Mouse (Mus musculus) midbrain, embryonic 14.5 days (tissue): ENCODE data around the gene Nfasc. TPM values are rescaled to one million over a fixed set of nuclear protein-coding genes. Genes with fewer than 3 reads are reported as not detected.

Source experiments
- ATAC-seq: fragments of 200-750 bp; cut with Nextera tagmentation; 2 replicates; pipeline ENCODE4 v1.8.0; 2017; ENCODE audit warnings: moderate number of reproducible peaks, moderate library complexity; ENCODE audit not compliant: low FRiP score, low TSS enrichment
- DNase-seq: peaks from one replicate; pipeline ENCODE4 v3.0.0-alpha.2; 2015
- H3K27ac ChIP-seq: fragments of 300-500 bp; sonication (generic); replicated peaks from 2 replicates; pipeline ENCODE4 v1.5.1; 2014; ENCODE audit warnings: mild to moderate bottlenecking, low read depth, low read length, moderate library complexity
- H3K27me3 ChIP-seq: fragments of 300-500 bp; sonication (generic); 2 replicates; pipeline ENCODE4 v1.6.1; 2014; ENCODE audit warnings: low read length, control low read depth, mixed read lengths; ENCODE audit not compliant: control insufficient read depth, insufficient read depth
- H3K36me3 ChIP-seq: fragments of 300-500 bp; sonication (generic); 2 replicates; pipeline ENCODE4 v1.6.1; 2014; ENCODE audit warnings: low read length, control low read depth; ENCODE audit not compliant: control insufficient read depth, insufficient read depth
- H3K4me1 ChIP-seq: fragments of 300-500 bp; sonication (generic); 2 replicates; pipeline ENCODE4 v1.6.1; 2014; ENCODE audit warnings: mild to moderate bottlenecking, antibody characterized with exemption, low read length, control low read depth; ENCODE audit not compliant: control insufficient read depth, insufficient read depth
- H3K4me2 ChIP-seq: fragments of 300-500 bp; sonication (generic); 2 replicates; pipeline ENCODE4 v1.6.1; 2014; ENCODE audit warnings: mild to moderate bottlenecking, low read length, moderate library complexity
- H3K4me3 ChIP-seq: fragments of 300-500 bp; sonication (generic); replicated peaks from 2 replicates; pipeline ENCODE4 v1.5.1; 2014; ENCODE audit warnings: low read depth, low read length
- H3K9ac ChIP-seq: fragments of 300-500 bp; sonication (generic); replicated peaks from 2 replicates; pipeline ENCODE4 v1.6.1; 2014; ENCODE audit warnings: mild to moderate bottlenecking, low read length, moderate library complexity
- H3K9me3 ChIP-seq: fragments of 300-500 bp; sonication (generic); 2 replicates; pipeline ENCODE4 v1.6.1; 2016; ENCODE audit warnings: low read length, control low read depth, mixed read lengths; ENCODE audit not compliant: control insufficient read depth
- WGBS: fragments of 180-500 bp; shearing (Covaris S2); extraction: QIAGEN DNeasy Blood & Tissue Kit; methylation state at CpG from one replicate; pipeline ENCODE4 v1.1.7; 2014; 5-methylcytosine and 5-hydroxymethylcytosine counted together
- polyA plus RNA-seq: library from polyadenylated mRNA; unstranded; fragments of >200 nt; fragmentation: Nextera tagmentation; extraction: Ambion mirVana; gene quantifications from 2 replicates; pipeline ENCODE4 v1.2.1, GENCODE M21; 2014

Gene Nfasc
- polyA plus RNA-seq, 1 experiment from 2014 or later: 48.6 TPM

GRCm38 (mm10) chr1:132581845-132582839 is 159.5 kb downstream of the Nfasc start:
- peak overlapping the region; percentile 27 for H3K9ac ChIP-seq
- ATAC-seq: peak; percentile 80
- H3K4me2 ChIP-seq: peak overlapping the region; percentile 5
- peak; percentile 86 for DNase-seq
- WGBS: 2% methylated on average over 14 of the region's 14 CpGs
- H3K4me1 ChIP-seq: peaks cover 75% of the 10 kb centered on the region
- H3K27ac ChIP-seq: peak overlapping the region; percentile 95
- no peaks in the 10 kb centered on the region for H3K27me3 ChIP-seq
- H3K36me3 ChIP-seq: peaks cover 23% of the 10 kb centered on the region
- no peak overlapping the region for H3K4me3 ChIP-seq
- no peaks in the 10 kb centered on the region for H3K9me3 ChIP-seq

DNA sequence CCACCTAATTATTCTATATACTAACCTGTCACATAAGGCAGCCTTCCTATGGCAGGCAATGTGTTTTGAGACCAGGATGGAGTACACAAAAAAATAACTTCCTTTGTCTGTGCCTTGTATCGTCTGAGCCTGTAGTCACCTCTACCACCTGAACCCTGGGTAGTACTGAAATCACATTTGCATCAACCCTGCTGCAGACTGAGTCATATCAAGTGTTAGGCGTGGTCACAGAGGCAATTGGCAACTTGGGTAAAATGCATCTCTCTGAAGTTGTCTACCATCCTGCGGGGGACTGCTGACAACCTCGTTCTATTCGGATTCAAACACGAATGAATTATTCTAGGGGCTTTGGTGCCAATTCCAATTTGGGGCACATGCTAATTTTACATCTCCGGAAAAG is 161.5 kb downstream of the Nfasc start:
- Histone ChIP-seq H3K27ac (no peak overlapping the region), H3K9me3 (no peaks in the 10 kb centered on the region), H3K27me3 (no peaks in the 10 kb centered on the region), H3K9ac (no peak overlapping the region), H3K4me1 (peaks cover 54% of the 10 kb centered on the region), H3K4me2 (no peak overlapping the region), H3K36me3 (peaks cover 33% of the 10 kb centered on the region), H3K4me3 (no peak overlapping the region)
- ATAC-seq (no peak), DNase-seq (no peak)
- WGBS: 94% methylated on average over 7 of the region's 7 CpGs

- H3K36me3 ChIP-seq: peaks cover 32% of the 10 kb centered on the region
- H3K4me2 ChIP-seq: no peak overlapping the region
- ATAC-seq (no peak), DNase-seq (no peak)
- WGBS: 97% methylated on average over 8 of the region's 8 CpGs
- no peak overlapping the region for H3K9ac ChIP-seq
- H3K9me3 ChIP-seq: no peaks in the 10 kb centered on the region
- H3K27me3 ChIP-seq: no peaks in the 10 kb centered on the region
- no peak overlapping the region for H3K27ac ChIP-seq
- H3K4me1 ChIP-seq: peaks cover 22% of the 10 kb centered on the region
- H3K4me3 ChIP-seq: no peak overlapping the region
Observed at GRCm38 (mm10) chr1:132576845-132577244, 164.8 kb downstream of the Nfasc start.

DNA sequence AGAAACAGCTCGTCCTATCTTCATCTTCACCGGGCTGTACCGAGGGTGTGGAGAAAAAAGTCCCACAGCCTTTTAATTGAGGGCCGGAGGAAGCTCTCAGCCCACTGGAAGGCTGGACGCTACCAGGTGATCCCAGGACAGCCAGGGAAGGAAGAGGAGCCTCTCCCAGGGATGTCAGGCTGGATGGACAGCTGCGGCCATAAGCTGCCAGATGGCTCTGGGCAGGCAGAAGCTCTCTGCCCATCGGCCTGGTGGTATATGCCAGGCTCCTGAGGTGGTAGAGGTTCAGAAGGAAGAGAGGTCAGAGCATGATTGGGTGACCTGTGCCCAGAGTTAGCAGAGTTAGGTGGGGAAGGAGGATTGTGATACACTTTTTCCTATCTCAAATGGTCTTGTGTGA is 168.7 kb downstream of the Nfasc start:
- ATAC-seq (no peak), DNase-seq (no peak)
- 94% methylated on average over 7 of the region's 7 CpGs for WGBS
- Histone ChIP-seq H3K4me2 (no peak overlapping the region), H3K27ac (no peak overlapping the region), H3K9me3 (no peaks in the 10 kb centered on the region), H3K4me1 (peaks cover 9% of the 10 kb centered on the region), H3K9ac (no peak overlapping the region), H3K4me3 (no peak overlapping the region), H3K36me3 (peaks cover 34% of the 10 kb centered on the region), H3K27me3 (no peaks in the 10 kb centered on the region)

- 92% methylated on average over 1 of the region's 1 CpGs for WGBS
- H3K27ac ChIP-seq: no peak overlapping the region
- H3K4me3 ChIP-seq: no peak overlapping the region
- no peak overlapping the region for H3K4me2 ChIP-seq
- H3K9ac ChIP-seq: no peak overlapping the region
- H3K36me3 ChIP-seq: peaks cover 23% of the 10 kb centered on the region
- no peaks in the 10 kb centered on the region for H3K27me3 ChIP-seq
- peaks cover 9% of the 10 kb centered on the region for H3K4me1 ChIP-seq
- ATAC-seq (no peak), DNase-seq (no peak)
- no peaks in the 10 kb centered on the region for H3K9me3 ChIP-seq
Observed at GRCm38 (mm10) chr1:132571613-132572012, 170.0 kb downstream of the Nfasc start.

GRCm38 (mm10) chr1:132570906-132571305 is 170.7 kb downstream of the Nfasc start:
- ATAC-seq (no peak), DNase-seq (no peak)
- Histone ChIP-seq H3K27me3 (no peaks in the 10 kb centered on the region), H3K4me1 (peaks cover 9% of the 10 kb centered on the region), H3K9ac (no peak overlapping the region), H3K4me3 (no peak overlapping the region), H3K36me3 (peaks cover 21% of the 10 kb centered on the region), H3K4me2 (no peak overlapping the region), H3K9me3 (no peaks in the 10 kb centered on the region), H3K27ac (no peak overlapping the region)
- 88% methylated on average over 8 of the region's 8 CpGs for WGBS

GRCm38 (mm10) chr1:132570068-132570780 is 171.4 kb downstream of the Nfasc start:
- ATAC-seq: no peak
- 91% methylated on average over 15 of the region's 15 CpGs for WGBS
- Histone ChIP-seq H3K4me3 (no peak overlapping the region), H3K4me1 (peaks cover 9% of the 10 kb centered on the region), H3K4me2 (no peak overlapping the region), H3K9ac (no peak overlapping the region), H3K36me3 (peaks cover 19% of the 10 kb centered on the region), H3K9me3 (no peaks in the 10 kb centered on the region), H3K27ac (0 out of 2 replicates have a peak overlapping the region, but pooled peaks have one; percentile 13), H3K27me3 (no peaks in the 10 kb centered on the region)
- DNase-seq: no peak

DNA sequence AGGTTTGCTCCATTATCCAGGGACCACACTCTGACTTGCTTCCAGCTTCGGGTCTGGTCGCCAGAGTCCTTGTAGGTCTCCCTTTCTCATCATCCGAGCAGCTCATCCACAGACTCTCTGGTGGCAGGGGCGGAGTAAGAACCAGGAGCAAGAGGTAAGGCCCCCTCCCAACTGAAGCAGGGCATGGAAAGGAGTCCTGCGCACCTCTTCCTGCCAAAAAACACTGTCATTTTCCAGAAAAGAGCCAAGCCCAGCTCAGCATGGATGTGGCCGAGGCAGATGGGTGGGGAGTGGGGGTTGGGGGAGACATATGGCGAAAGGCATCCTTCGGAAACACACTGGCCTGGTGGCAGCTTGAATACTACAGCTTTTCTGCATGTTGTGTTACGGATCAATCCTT is 172.1 kb downstream of the Nfasc start:
- Histone ChIP-seq H3K9me3 (no peaks in the 10 kb centered on the region), H3K4me3 (no peak overlapping the region), H3K9ac (no peak overlapping the region), H3K27me3 (no peaks in the 10 kb centered on the region), H3K4me1 (peaks cover 9% of the 10 kb centered on the region), H3K27ac (peak overlapping the region; percentile 49), H3K4me2 (no peak overlapping the region), H3K36me3 (peaks cover 19% of the 10 kb centered on the region)
- ATAC-seq: no peak
- no peak for DNase-seq
- 68% methylated on average over 9 of the region's 9 CpGs for WGBS
